Mouse (Mus musculus) liver, embryonic 12.5 days (tissue): ENCODE results near the gene 1700001C02Rik. TPM values are rescaled to one million over a fixed set of nuclear protein-coding genes. Genes with fewer than 3 reads are reported as not detected.
A peak's percentile ranks its signal among the peaks of the same experiment; 100 is the strongest.

Source experiments
- ATAC-seq: fragments of 200-750 bp; cut with Nextera tagmentation; 2 replicates; pipeline ENCODE4 v1.8.0; 2017; ENCODE audit warnings: moderate number of reproducible peaks, mild to moderate bottlenecking, moderate library complexity
- H3K27ac ChIP-seq: fragments of 300-500 bp; sonication (generic); 2 replicates; pipeline ENCODE4 v1.5.1; 2016; ENCODE audit warnings: mild to moderate bottlenecking
- H3K27me3 ChIP-seq: fragments of 300-500 bp; sonication (generic); replicated peaks from 2 replicates; pipeline ENCODE4 v1.6.1; 2016; ENCODE audit warnings: mild to moderate bottlenecking, moderate library complexity
- H3K36me3 ChIP-seq: fragments of 300-500 bp; sonication (generic); 2 replicates; pipeline ENCODE4 v1.6.1; 2016; ENCODE audit warnings: mild to moderate bottlenecking, moderate library complexity
- H3K4me1 ChIP-seq: fragments of 300-500 bp; sonication (generic); 2 replicates; pipeline ENCODE4 v1.6.1; 2016
- H3K4me2 ChIP-seq: fragments of 300-500 bp; sonication (generic); 2 replicates; pipeline ENCODE4 v1.6.1; 2016; ENCODE audit warnings: mild to moderate bottlenecking, moderate library complexity
- H3K4me3 ChIP-seq: fragments of 300-500 bp; sonication (generic); 2 replicates; pipeline ENCODE4 v1.5.1; 2016; ENCODE audit warnings: mild to moderate bottlenecking, moderate library complexity
- H3K9ac ChIP-seq: fragments of 300-500 bp; sonication (generic); 2 replicates; pipeline ENCODE4 v1.6.1; 2016; ENCODE audit warnings: mild to moderate bottlenecking, moderate library complexity
- H3K9me3 ChIP-seq: fragments of 300-500 bp; sonication (generic); replicated peaks from 2 replicates; pipeline ENCODE4 v1.6.1; 2016; ENCODE audit warnings: mild to moderate bottlenecking, moderate library complexity
- WGBS: fragments of 180-500 bp; shearing (Covaris S2); methylation state at CpG from one replicate; pipeline ENCODE4 v1.1.7; 2016; ENCODE audit not compliant: insufficient replicate concordance; 5-methylcytosine and 5-hydroxymethylcytosine counted together
- polyA plus RNA-seq: library from polyadenylated mRNA; unstranded; fragments of >200 nt; fragmentation: Nextera tagmentation; extraction: Ambion mirVana; gene quantifications from 2 replicates; pipeline ENCODE4 v1.2.1, GENCODE M21; 2016

1700001C02Rik gene
- polyA plus RNA-seq, 1 experiment from 2014 or later: not detected

- Histone ChIP-seq H3K4me1 (no peaks in the 10 kb centered on the region), H3K9ac (no peak overlapping the region), H3K9me3 (no peaks in the 10 kb centered on the region), H3K4me3 (no peak overlapping the region), H3K27ac (no peak overlapping the region), H3K4me2 (no peak overlapping the region), H3K36me3 (no peaks in the 10 kb centered on the region), H3K27me3 (no peaks in the 10 kb centered on the region)
- ATAC-seq: no peak
- 62% methylated on average over 8 of the region's 8 CpGs for WGBS
Measured at GRCm38 (mm10) chr5:30496821-30497220, 31.0 kb downstream of the 1700001C02Rik start.

GRCm38 (mm10) chr5:30497299-30497698 lies 31.5 kb downstream of the 1700001C02Rik start:
- H3K27ac ChIP-seq: no peak overlapping the region
- H3K4me2 ChIP-seq: no peak overlapping the region
- no peaks in the 10 kb centered on the region for H3K9me3 ChIP-seq
- H3K9ac ChIP-seq: no peak overlapping the region
- no peaks in the 10 kb centered on the region for H3K36me3 ChIP-seq
- H3K4me3 ChIP-seq: no peak overlapping the region
- no peak for ATAC-seq
- WGBS: 56% methylated on average over 7 of the region's 7 CpGs
- H3K4me1 ChIP-seq: no peaks in the 10 kb centered on the region
- no peaks in the 10 kb centered on the region for H3K27me3 ChIP-seq

DNA sequence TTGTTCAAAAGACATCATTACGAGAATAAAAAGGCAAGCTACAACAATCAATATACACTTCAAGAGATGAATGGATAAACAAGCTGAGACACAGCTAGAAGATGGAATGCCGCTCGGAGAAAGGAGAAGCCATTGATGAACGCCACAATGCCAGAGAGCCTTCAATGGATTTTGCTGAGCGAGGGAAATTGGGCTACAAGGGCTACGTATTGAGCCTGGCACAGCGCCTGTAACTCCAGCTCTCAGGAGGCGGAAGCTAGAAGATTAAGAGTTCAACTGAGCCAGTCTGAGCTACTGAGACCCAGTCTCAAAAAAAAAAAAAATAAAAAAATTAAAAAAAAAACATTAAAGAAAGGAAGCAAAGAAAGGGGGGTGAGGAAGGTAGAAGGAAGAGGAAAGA lies 47.3 kb downstream of the 1700001C02Rik start:
- Histone ChIP-seq H3K9me3 (no peaks in the 10 kb centered on the region), H3K4me2 (no peak overlapping the region), H3K27me3 (peaks cover 7% of the 10 kb centered on the region; the same call in 1 of the 2 replicates), H3K36me3 (no peaks in the 10 kb centered on the region), H3K4me3 (no peak overlapping the region), H3K4me1 (peaks cover 8% of the 10 kb centered on the region), H3K27ac (no peak overlapping the region), H3K9ac (no peak overlapping the region)
- 68% methylated on average over 8 of the region's 8 CpGs for WGBS
- no peak for ATAC-seq

DNA sequence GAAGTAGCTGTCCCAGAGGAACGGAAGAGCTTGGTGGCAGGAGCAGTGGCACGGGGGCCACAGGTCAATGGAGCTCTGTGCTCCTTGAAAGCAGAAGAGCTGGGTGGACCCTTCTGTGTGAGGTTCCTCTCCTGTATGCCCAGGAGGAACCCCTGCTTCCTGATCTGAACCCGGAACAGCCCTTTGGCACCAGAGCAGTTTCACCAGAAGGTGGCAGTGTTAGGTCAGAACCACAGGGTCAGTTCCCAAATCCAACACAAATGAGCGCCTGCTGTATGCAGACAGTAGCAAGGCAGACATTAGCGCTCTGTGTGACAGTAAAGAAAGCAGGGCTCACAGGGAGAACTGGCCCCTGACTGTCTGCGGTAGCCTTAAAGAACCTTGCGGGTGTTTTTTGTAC lies 50.5 kb downstream of the 1700001C02Rik start:
- 44% methylated on average over 7 of the region's 7 CpGs for WGBS
- Histone ChIP-seq H3K27ac (no peak overlapping the region), H3K36me3 (no peaks in the 10 kb centered on the region), H3K4me1 (peaks cover 34% of the 10 kb centered on the region), H3K9me3 (no peaks in the 10 kb centered on the region), H3K9ac (no peak overlapping the region), H3K4me3 (no peak overlapping the region), H3K27me3 (peaks cover 7% of the 10 kb centered on the region; the same call in 1 of the 2 replicates), H3K4me2 (no peak overlapping the region)
- 0 out of 2 replicates have a peak, but pooled peaks have one; percentile 4 for ATAC-seq

DNA sequence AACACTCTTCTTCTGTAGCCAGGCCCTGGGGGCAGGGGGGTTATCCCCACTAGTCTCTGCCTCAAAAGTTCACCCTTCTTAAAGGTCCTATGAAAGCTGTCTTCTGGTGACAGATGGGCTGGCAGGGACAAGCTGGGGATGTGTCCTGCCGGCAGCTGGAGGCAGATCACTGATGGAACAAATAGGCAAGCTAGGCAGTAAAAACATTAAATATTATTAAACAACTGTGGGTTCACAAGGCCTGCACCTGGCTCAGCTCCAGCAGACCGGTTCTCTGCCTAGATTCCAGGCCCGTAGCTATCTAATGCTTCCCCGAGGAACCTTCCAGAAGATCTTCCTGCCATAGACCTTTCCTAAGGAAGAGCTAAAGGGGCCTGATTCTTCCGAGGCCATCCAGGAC lies 52.3 kb downstream of the 1700001C02Rik start:
- H3K4me2 ChIP-seq: peak overlapping the region; percentile 41; the same call in 1 of the 2 replicates
- peaks cover 7% of the 10 kb centered on the region; the same call in 1 of the 2 replicates for H3K27me3 ChIP-seq
- H3K27ac ChIP-seq: peak overlapping the region; percentile 81
- no peak; the same call in 1 of the 2 replicates for ATAC-seq
- no peaks in the 10 kb centered on the region for H3K9me3 ChIP-seq
- WGBS: 58% methylated on average over 5 of the region's 5 CpGs
- H3K4me1 ChIP-seq: peaks cover 36% of the 10 kb centered on the region
- H3K4me3 ChIP-seq: no peak overlapping the region
- 0 out of 2 replicates have a peak overlapping the region, but pooled peaks have one; percentile 34 for H3K9ac ChIP-seq
- H3K36me3 ChIP-seq: no peaks in the 10 kb centered on the region

- Histone ChIP-seq H3K4me3 (no peak overlapping the region), H3K9me3 (no peaks in the 10 kb centered on the region), H3K36me3 (no peaks in the 10 kb centered on the region), H3K4me1 (peaks cover 37% of the 10 kb centered on the region), H3K27ac (peak overlapping the region; percentile 81), H3K4me2 (peak overlapping the region; percentile 41), H3K9ac (no peak overlapping the region), H3K27me3 (peaks cover 7% of the 10 kb centered on the region; the same call in 1 of the 2 replicates)
- WGBS: 41% methylated on average over 6 of the region's 6 CpGs
- ATAC-seq: peak; percentile 89
Measured at GRCm38 (mm10) chr5:30518547-30518946, 52.7 kb downstream of the 1700001C02Rik start.

- Histone ChIP-seq H3K4me2 (peak overlapping the region; percentile 41; the same call in 1 of the 2 replicates), H3K36me3 (no peaks in the 10 kb centered on the region), H3K4me1 (peaks cover 37% of the 10 kb centered on the region), H3K27me3 (no peaks in the 10 kb centered on the region), H3K4me3 (no peak overlapping the region), H3K27ac (peak overlapping the region; percentile 81), H3K9ac (peak overlapping the region; percentile 34; the same call in 1 of the 2 replicates), H3K9me3 (no peaks in the 10 kb centered on the region)
- 51% methylated on average over 7 of the region's 7 CpGs for WGBS
- ATAC-seq: no peak
Measured at GRCm38 (mm10) chr5:30519494-30519893, 53.6 kb downstream of the 1700001C02Rik start.

DNA sequence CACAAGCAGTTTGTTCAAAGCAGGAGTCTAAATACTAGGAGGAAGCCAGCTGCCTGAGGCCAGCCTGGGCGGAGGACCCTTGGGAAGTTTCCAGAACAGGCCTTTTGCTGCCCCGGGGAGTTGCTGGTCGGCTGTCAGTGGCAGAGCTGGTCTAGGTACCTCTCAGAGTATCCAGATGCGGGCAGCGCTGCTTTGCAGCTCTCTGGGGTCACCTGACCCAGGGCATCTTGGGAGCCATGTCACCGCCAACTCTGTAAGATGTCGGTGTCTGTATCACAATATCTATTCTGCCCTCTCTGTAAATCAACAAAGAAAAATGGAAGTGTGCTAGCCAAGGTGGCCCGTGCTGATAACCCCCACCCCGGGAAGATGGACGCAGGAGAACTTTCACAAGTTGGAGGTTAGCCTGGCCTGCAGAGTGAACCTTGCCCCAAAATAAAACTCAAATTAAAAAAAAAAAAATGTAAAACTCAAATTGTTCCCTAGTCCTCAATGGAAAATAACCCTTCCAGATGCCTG lies 54.4 kb downstream of the 1700001C02Rik start:
- ATAC-seq: peak; percentile 59; the same call in 1 of the 2 replicates

GRCm38 (mm10) chr5:30522406-30522805 lies 56.6 kb downstream of the 1700001C02Rik start:
- peaks cover 37% of the 10 kb centered on the region for H3K4me1 ChIP-seq
- WGBS: 71% methylated on average over 8 of the region's 8 CpGs

More for the DNA sequence above, 54.4 kb downstream of the 1700001C02Rik start:
- Histone ChIP-seq H3K9ac (no peak overlapping the region), H3K36me3 (no peaks in the 10 kb centered on the region), H3K9me3 (no peaks in the 10 kb centered on the region), H3K4me1 (peaks cover 37% of the 10 kb centered on the region), H3K27me3 (no peaks in the 10 kb centered on the region), H3K4me2 (0 out of 2 replicates have a peak overlapping the region, but pooled peaks have one; percentile 15), H3K27ac (peak overlapping the region; percentile 81; the same call in 1 of the 2 replicates), H3K4me3 (no peak overlapping the region)
- 52% methylated on average over 10 of the region's 10 CpGs for WGBS

DNA sequence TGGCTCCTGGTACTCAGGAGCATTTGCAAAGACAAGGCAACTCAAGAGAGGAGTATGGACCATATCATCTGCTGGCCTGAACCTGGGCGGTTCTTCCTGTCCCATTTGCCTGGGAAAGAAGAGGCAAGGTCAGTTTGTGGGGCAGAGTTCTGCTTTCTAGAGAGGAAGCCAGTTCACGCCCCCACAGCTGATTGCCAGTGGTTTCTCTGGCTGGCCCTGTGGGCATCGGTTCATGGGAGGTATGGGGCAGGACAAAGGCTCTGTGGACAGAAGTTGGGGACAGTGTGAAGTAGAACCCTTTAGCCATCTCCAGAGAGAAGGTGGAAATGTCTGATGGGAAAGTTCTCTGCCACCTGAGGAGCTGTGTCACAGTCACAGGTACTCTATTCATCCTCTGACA lies 57.3 kb downstream of the 1700001C02Rik start:
- no peaks in the 10 kb centered on the region for H3K9me3 ChIP-seq
- peaks cover 13% of the 10 kb centered on the region; the same call in 1 of the 2 replicates for H3K27me3 ChIP-seq
- H3K36me3 ChIP-seq: no peaks in the 10 kb centered on the region
- no peak overlapping the region for H3K9ac ChIP-seq
- ATAC-seq: no peak
- WGBS: 31% methylated on average over 3 of the region's 3 CpGs
- H3K4me3 ChIP-seq: no peak overlapping the region
- H3K4me2 ChIP-seq: no peak overlapping the region
- no peak overlapping the region for H3K27ac ChIP-seq
- H3K4me1 ChIP-seq: peaks cover 29% of the 10 kb centered on the region

More at GRCm38 (mm10) chr5:30522406-30522805, 56.6 kb downstream of the 1700001C02Rik start:
- Histone ChIP-seq H3K9ac (no peak overlapping the region), H3K36me3 (no peaks in the 10 kb centered on the region), H3K4me3 (no peak overlapping the region), H3K4me2 (no peak overlapping the region), H3K9me3 (no peaks in the 10 kb centered on the region), H3K27me3 (0 out of 2 replicates have a peak, but pooled peaks cover 7% of the 10 kb centered on the region), H3K27ac (no peak overlapping the region)
- no peak for ATAC-seq

DNA sequence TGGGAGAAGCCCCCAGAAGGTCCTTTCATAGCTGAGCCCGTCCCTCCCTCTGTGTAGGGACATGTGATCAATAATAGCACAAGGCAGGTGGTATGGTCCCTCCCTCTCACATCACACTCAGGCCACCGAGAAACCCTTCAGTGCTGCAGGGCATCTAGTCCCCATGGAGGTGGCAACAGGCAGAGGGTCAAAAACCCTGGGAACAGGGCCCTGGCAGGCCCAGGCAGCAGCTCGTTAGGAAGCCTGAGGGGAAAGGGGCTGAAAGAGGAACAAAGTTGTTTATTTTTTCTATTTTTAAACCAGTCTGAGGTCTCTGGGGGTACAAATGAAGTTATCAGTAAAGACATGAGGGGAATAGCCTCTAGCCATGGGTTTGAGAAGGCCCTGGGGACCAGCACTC lies 58.4 kb downstream of the 1700001C02Rik start:
- Histone ChIP-seq H3K4me2 (no peak overlapping the region), H3K9ac (no peak overlapping the region), H3K27me3 (peaks cover 24% of the 10 kb centered on the region), H3K4me1 (peaks cover 18% of the 10 kb centered on the region), H3K36me3 (no peaks in the 10 kb centered on the region), H3K4me3 (no peak overlapping the region), H3K9me3 (no peaks in the 10 kb centered on the region), H3K27ac (no peak overlapping the region)
- no peak for ATAC-seq
- WGBS: 33% methylated on average over 3 of the region's 3 CpGs

GRCm38 (mm10) chr5:30525920-30526836 lies 60.3 kb downstream of the 1700001C02Rik start:
- Histone ChIP-seq H3K9me3 (no peaks in the 10 kb centered on the region), H3K27ac (no peak overlapping the region), H3K9ac (no peak overlapping the region), H3K27me3 (peaks cover 34% of the 10 kb centered on the region), H3K4me2 (no peak overlapping the region), H3K4me3 (no peak overlapping the region), H3K36me3 (no peaks in the 10 kb centered on the region), H3K4me1 (peaks cover 4% of the 10 kb centered on the region; the same call in 1 of the 2 replicates)
- 42% methylated on average over 12 of the region's 12 CpGs for WGBS
- no peak for ATAC-seq
